Comparison of ENCODE assay signal across 8 mouse cellular contexts in genomic region chr16:57177254-57177653, GRCm38 (mm10). TPM values are rescaled to one million over a fixed set of nuclear protein-coding genes. Genes with fewer than 3 reads are reported as not detected.
DNase-seq lines count a peak whose midpoint lies in the region; ATAC-seq and TF ChIP-seq lines count a peak whose summit lies in the region.

No protein-coding gene starts in this region.

- no peaks in the 10 kb centered on the region for H3K9me3 ChIP-seq in kidney, embryonic 14.5 days (ENCODE audit: control insufficient read depth, low read length)
- H3K9me3 ChIP-seq in E14TG2a.4 (ENCODE audit: low read length), result no peaks in the 10 kb centered on the region

- WGBS in kidney, embryonic 14.5 days, result 69% methylated on average over 2 of the region's 2 CpGs

- no peak overlapping the region for H3K27ac ChIP-seq in kidney, embryonic 14.5 days (ENCODE audit: low read depth, low read length)

- ATAC-seq in kidney, embryonic 14.5 days (ENCODE audit: low FRiP score, low TSS enrichment), result no peak
- ATAC-seq in activated CD4-positive, CD25-positive, alpha-beta regulatory T cell, adult 4 months, result peak; percentile 91

- H3K36me3 ChIP-seq in kidney, embryonic 14.5 days (ENCODE audit: control insufficient read depth, insufficient read depth, low read length), result peaks cover 30% of the 10 kb centered on the region; the same call in 1 of the 2 replicates
- peaks cover 32% of the 10 kb centered on the region for H3K36me3 ChIP-seq in E14TG2a.4 (ENCODE audit: insufficient read depth, low read length)

- no peaks in the 10 kb centered on the region for H3K4me1 ChIP-seq in kidney, embryonic 14.5 days (ENCODE audit: control insufficient read depth, insufficient read depth, low read length)
- peaks cover 54% of the 10 kb centered on the region for H3K4me1 ChIP-seq in E14TG2a.4 (replicated peaks; ENCODE audit: low read depth, low read length)

- DNase-seq in kidney, adult 18-20 months, result peak; percentile 36
- peak; percentile 37 to 51 for DNase-seq in heart, postnatal 10 days
- peak; percentile 67 for DNase-seq in lung, postnatal 36 days
- DNase-seq in thymus, postnatal 25 days, result peak; percentile 39
- no peak for DNase-seq in frontal cortex, postnatal 10 days (ENCODE audit: low spot score in 2 of 2)

- no peak overlapping the region for H3K9ac ChIP-seq in kidney, embryonic 14.5 days (ENCODE audit: low read depth, low read length)

- no peaks in the 10 kb centered on the region for H3K27me3 ChIP-seq in kidney, embryonic 14.5 days (ENCODE audit: control insufficient read depth, insufficient read depth, low read length)
- no peaks in the 10 kb centered on the region for H3K27me3 ChIP-seq in E14TG2a.4 (ENCODE audit: insufficient read depth, low read length)

- TF ChIP-seq CTCF in E14TG2a.4 (conservative IDR thresholded peaks at IDR 0.05; ENCODE audit: low read length), result peak; percentile 83

- no peak overlapping the region for H3K4me3 ChIP-seq in kidney, embryonic 14.5 days (ENCODE audit: low read length)
- no peak overlapping the region for H3K4me3 ChIP-seq in E14TG2a.4 (replicated peaks; ENCODE audit: low read length)

- intact Hi-C loops in heart, postnatal 10 days (cut with DNase I), result loop anchor here (5.0 kb wide), 1 partner anchor 405 kb away; no protein-coding TSS in a partner anchor

- H3K4me2 ChIP-seq in kidney, embryonic 14.5 days (replicated peaks; ENCODE audit: low read depth, low read length), result no peak overlapping the region

RNA-seq across cellular contexts. Expression of gene Nit2, which starts 10.1 kb away (rescaled TPM):
- 90.9 and 101 TPM in 2 replicates for polyA plus RNA-seq in kidney, embryonic 14.5 days (2014; fragmentation: Nextera tagmentation; extraction: Ambion mirVana)
- 10 to 100 TPM; 36.4 to 36.6 TPM for polyA plus RNA-seq in activated CD4-positive, CD25-positive, alpha-beta regulatory T cell, adult 4 months (2017; shearing (Covaris generic))
- 10 to 100 TPM; 33.4 to 34.8 TPM for total RNA-seq in heart, postnatal 10 days (2021)

RNA-seq across cellular contexts. Expression of gene Tbc1d23, which starts 54.0 kb away (rescaled TPM):
- 28.1 and 31.2 TPM in 2 replicates for polyA plus RNA-seq in kidney, embryonic 14.5 days (2014; fragmentation: Nextera tagmentation; extraction: Ambion mirVana)
- 10 to 100 TPM; 28.5 to 29.1 TPM for polyA plus RNA-seq in activated CD4-positive, CD25-positive, alpha-beta regulatory T cell, adult 4 months (2017; shearing (Covaris generic))
- 10 to 100 TPM; 31.6 to 35.2 TPM for total RNA-seq in heart, postnatal 10 days (2021)

RNA-seq across cellular contexts. Expression of gene Tomm70a, which starts 55.8 kb away (rescaled TPM):
- 47.0 and 63.7 TPM in 2 replicates for polyA plus RNA-seq in kidney, embryonic 14.5 days (2014; fragmentation: Nextera tagmentation; extraction: Ambion mirVana)
- polyA plus RNA-seq in activated CD4-positive, CD25-positive, alpha-beta regulatory T cell, adult 4 months (2017; shearing (Covaris generic)), result 10 to 100 TPM; 10.1 to 14.7 TPM
- total RNA-seq in heart, postnatal 10 days (2021), result 10 to 100 TPM; 56.7 to 58.4 TPM

Comparison
In these comparisons a context has a peak if more than half of its experiments do, and no peak if none do; other contexts are left out.
1. DNase-seq: peak in kidney, adult 18-20 months (single experiment), heart, postnatal 10 days (2 of 2), lung, postnatal 36 days (single experiment) and thymus, postnatal 25 days (single experiment); none in frontal cortex, postnatal 10 days (0 of 2).